Mouse (Mus musculus): Measurements from ENCODE around the gene Slc4a8. TPM values are rescaled to one million over a fixed set of nuclear protein-coding genes. Genes with fewer than 3 reads are reported as not detected.

The Slc4a8 gene
- polyA plus RNA-seq, 1 experiment: 1.2 TPM

DNA sequence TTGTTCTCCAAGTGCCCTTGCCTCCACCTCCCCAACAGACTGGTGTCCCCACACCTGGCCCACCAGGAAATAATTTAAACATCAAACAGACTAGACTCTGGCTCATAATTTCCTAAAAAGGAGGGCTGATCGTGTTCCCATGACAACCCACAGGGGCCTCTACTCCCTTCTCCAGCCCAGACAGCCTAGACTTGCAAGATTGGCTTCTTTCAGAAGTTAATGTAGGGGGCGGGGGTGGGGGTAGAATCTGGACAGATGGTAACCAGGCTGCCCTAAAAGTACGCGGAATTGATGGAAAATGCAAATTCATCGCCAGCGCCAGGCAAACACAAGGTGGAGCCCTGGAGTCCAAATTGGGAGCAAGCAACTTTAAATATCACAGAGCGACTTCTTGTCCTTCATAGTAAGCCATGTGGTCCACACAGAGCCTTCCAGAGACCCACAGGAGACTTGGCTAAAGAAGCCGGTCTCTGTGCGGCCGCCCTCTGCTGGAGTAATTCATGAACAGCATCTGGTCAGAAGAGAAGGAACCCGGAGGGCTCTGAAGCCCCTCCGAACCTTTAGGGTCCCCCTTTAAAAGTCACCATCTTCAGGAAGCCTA lies 77.2 kb downstream of the Slc4a8 start:
- TF ChIP-seq POLR2A (IDR thresholded peaks at IDR 0.05; ENCODE audit: low read depth, low read length) (no peak), CTCF (IDR thresholded peaks at IDR 0.05; ENCODE audit: borderline replicate concordance, insufficient read depth, low read length) (peak; percentile 7; the same call in 1 of the 2 replicates)
- Histone ChIP-seq H3K4me3 (ENCODE audit: insufficient read depth, low read length) (no peak overlapping the region), H3K27ac (ENCODE audit: insufficient read depth, low read length) (no peak overlapping the region), H3K4me1 (ENCODE audit: control insufficient read depth, insufficient read depth, low read length) (no peaks in the 10 kb centered on the region)

DNA sequence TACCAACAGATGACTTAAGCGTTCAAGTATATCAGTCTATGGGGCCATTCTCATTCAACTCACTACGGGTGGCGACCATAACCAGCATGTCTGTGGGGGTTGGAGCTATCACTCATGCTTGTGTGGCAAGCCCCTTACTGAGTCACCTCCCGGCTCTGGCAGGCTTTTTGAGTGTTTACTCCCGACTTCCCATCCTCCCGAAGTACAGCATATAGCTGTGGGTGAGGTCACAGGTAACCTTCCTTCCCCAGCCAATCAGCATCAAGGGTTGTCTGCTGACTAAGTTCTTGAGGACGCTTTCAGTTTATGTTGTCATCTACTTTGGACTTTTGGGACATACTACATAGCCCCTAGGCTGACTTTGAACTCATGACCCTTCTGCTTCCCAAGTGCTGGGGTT lies 82.8 kb downstream of the Slc4a8 start:
- TF ChIP-seq POLR2A (IDR thresholded peaks at IDR 0.05; ENCODE audit: low read depth, low read length) (no peak), CTCF (IDR thresholded peaks at IDR 0.05; ENCODE audit: borderline replicate concordance, insufficient read depth, low read length) (no peak)
- Histone ChIP-seq H3K4me1 (ENCODE audit: control insufficient read depth, insufficient read depth, low read length) (no peaks in the 10 kb centered on the region), H3K27ac (ENCODE audit: insufficient read depth, low read length) (no peak overlapping the region), H3K4me3 (ENCODE audit: insufficient read depth, low read length) (no peak overlapping the region)

- H3K4me3 ChIP-seq (ENCODE audit: insufficient read depth, low read length): no peak overlapping the region
- TF ChIP-seq POLR2A (IDR thresholded peaks at IDR 0.05; ENCODE audit: low read depth, low read length) (no peak), CTCF (IDR thresholded peaks at IDR 0.05; ENCODE audit: borderline replicate concordance, insufficient read depth, low read length) (no peak)
- no peaks in the 10 kb centered on the region for H3K4me1 ChIP-seq (ENCODE audit: control insufficient read depth, insufficient read depth, low read length)
- H3K27ac ChIP-seq (ENCODE audit: insufficient read depth, low read length): no peak overlapping the region
Observed at GRCm38 (mm10) chr15:100845049-100845879, 83.7 kb downstream of the Slc4a8 start.

DNA sequence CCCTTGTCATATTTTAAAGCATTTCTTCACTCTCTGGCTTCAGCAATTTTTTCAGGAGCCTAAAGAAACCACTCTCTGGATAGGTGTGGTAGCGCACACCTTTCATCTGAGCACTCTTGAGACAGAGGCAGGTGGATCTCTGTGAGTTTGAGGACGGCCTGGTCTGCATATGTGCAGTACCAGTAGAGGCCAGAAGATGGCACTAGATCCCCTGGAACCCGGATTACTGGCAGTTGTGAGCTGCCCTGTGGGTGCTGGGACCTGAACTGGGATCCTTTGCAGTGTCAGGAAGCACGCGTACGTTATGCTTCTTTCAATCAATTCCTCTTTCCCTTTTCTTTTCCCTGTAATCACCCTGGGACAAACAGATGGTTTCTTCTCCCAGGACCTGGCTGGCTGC lies 85.6 kb downstream of the Slc4a8 start:
- no peak overlapping the region for H3K27ac ChIP-seq (ENCODE audit: insufficient read depth, low read length)
- TF ChIP-seq POLR2A (IDR thresholded peaks at IDR 0.05; ENCODE audit: low read depth, low read length) (no peak), CTCF (IDR thresholded peaks at IDR 0.05; ENCODE audit: borderline replicate concordance, insufficient read depth, low read length) (no peak)
- no peaks in the 10 kb centered on the region for H3K4me1 ChIP-seq (ENCODE audit: control insufficient read depth, insufficient read depth, low read length)
- H3K4me3 ChIP-seq (ENCODE audit: insufficient read depth, low read length): no peak overlapping the region

DNA sequence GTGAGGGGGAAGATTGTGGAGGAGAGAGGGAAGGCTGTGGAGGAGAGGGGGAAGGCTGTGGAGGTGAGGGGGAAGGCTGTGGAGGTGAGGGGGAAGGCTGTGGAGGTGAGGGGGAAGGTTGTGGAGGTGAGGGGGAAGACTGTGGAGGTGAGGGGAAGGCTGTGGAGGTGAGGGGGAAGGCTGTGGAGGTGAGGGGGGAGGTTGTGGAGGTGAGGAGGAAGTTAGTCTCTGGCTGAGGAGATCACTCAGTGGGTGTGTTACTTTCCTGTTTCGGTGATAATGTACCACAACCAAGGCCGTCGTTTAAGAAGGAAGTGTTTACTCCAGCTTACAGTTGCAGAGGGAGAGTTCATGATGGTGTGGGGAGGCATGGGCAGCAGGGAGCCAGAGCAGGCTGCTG lies 96.0 kb downstream of the Slc4a8 start:
- TF ChIP-seq CTCF (IDR thresholded peaks at IDR 0.05; ENCODE audit: borderline replicate concordance, insufficient read depth, low read length) (no peak), POLR2A (IDR thresholded peaks at IDR 0.05; ENCODE audit: low read depth, low read length) (no peak)
- H3K27ac ChIP-seq (ENCODE audit: insufficient read depth, low read length): no peak overlapping the region

GRCm38 (mm10) chr15:100860856-100861255 lies 99.3 kb downstream of the Slc4a8 start:
- no peaks in the 10 kb centered on the region for H3K4me1 ChIP-seq (ENCODE audit: control insufficient read depth, insufficient read depth, low read length)
- no peak overlapping the region for H3K4me3 ChIP-seq (ENCODE audit: insufficient read depth, low read length)
- TF ChIP-seq POLR2A (IDR thresholded peaks at IDR 0.05; ENCODE audit: low read depth, low read length) (no peak), CTCF (IDR thresholded peaks at IDR 0.05; ENCODE audit: borderline replicate concordance, insufficient read depth, low read length) (no peak)
- H3K27ac ChIP-seq (ENCODE audit: insufficient read depth, low read length): no peak overlapping the region

More for the DNA sequence above, 96.0 kb downstream of the Slc4a8 start:
- Histone ChIP-seq H3K4me3 (ENCODE audit: insufficient read depth, low read length) (no peak overlapping the region), H3K4me1 (ENCODE audit: control insufficient read depth, insufficient read depth, low read length) (no peaks in the 10 kb centered on the region)

DNA sequence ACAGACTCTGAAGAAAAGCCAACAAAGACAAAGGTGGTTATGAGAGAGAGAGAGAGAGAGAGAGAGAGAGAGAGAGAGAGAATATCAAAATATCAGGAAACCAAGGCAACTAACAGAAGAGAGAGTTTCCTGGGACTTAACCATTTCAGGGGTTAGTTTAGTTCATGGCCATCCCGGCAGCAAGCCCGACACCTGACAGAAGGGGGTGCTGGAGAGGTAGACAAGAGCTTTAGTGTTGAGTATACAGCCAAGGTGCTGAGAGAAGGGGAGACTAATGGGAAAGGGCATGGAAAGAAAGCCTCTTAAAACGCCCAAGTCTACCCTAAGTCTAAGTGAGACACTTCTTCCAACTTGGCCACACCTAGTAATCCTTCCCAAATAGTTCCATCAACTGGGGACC lies 104.0 kb downstream of the Slc4a8 start:
- Histone ChIP-seq H3K4me1 (ENCODE audit: control insufficient read depth, insufficient read depth, low read length) (no peaks in the 10 kb centered on the region; the same call in 1 of the 2 replicates), H3K27ac (ENCODE audit: insufficient read depth, low read length) (no peak overlapping the region), H3K4me3 (ENCODE audit: insufficient read depth, low read length) (no peak overlapping the region)
- no peak for TF ChIP-seq CTCF (IDR thresholded peaks at IDR 0.05; ENCODE audit: borderline replicate concordance, insufficient read depth, low read length)
- TF ChIP-seq POLR2A (IDR thresholded peaks at IDR 0.05; ENCODE audit: low read depth, low read length): no peak

DNA sequence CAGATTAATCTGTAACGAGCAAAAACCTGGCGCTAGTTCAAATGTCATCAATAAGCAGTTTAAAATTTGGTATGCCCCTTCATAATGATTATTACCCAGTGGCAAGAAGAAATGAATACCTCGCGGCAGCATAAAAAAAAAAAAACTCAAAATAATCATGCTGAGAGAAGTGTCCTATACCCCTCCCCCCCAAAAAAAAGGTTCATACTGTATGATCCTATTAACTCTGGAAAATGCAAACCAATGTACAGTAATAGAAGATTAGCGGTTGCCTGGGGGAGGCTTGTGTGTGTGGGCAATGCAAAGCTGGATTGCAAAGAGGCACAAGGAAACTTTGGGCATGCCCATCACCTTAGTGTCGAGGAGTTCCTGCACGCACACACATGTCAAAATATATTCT lies 108.0 kb downstream of the Slc4a8 start, which contains the start of gene Scn8a:
Scn8a (plus strand) TSS at position 301 of the 400 bp plus-strand sequence.
- peak within 1 kb of the TSS; percentile 34; the same call in 1 of the 2 replicates for H3K4me3 ChIP-seq (ENCODE audit: insufficient read depth, low read length)

DNA sequence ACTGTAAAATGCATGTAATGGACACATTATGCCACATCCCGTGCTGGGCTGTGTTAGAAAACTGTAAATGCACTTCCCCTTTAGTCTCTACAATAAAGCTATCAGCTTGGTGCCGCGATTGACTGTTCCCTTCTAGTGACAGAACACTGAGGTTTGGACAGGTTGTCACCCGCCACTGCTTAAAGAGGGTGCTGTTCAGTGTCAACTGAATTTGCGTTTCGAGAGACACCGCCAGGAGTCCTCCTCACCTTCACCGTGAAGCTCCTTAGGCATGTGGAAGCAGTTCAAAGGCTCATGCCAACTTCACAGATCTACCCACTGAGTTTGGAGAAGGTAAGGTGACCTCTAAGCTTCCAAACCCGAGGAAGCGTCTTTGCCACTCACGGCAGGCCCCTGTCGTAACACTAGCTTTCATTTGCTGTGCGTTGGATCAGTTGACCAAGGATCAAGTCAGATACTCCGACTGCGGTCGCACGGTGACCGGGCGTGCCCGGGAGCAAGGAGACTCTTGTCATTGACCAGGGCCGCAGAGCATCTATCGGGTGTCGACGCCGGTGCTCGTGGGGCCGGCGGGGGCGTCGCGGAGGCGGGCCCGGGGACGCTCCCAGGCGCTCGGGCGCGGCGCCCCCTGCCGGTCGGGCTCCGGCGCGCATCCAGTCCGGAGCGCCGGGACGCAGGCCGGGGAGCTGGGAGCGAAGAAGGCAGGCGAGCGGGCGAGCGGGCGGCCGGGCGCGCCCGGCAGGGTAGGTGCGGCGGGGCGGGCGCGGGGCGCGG lies 108.6 kb downstream of the Slc4a8 start:
- Histone ChIP-seq H3K4me1 (ENCODE audit: control insufficient read depth, insufficient read depth, low read length) (no peaks in the 10 kb centered on the region; the same call in 1 of the 2 replicates), H3K27ac (ENCODE audit: insufficient read depth, low read length) (no peak overlapping the region), H3K4me3 (ENCODE audit: insufficient read depth, low read length) (peak overlapping the region; percentile 34; the same call in 1 of the 2 replicates)
- no peak for TF ChIP-seq POLR2A (IDR thresholded peaks at IDR 0.05; ENCODE audit: low read depth, low read length)
- TF ChIP-seq CTCF (IDR thresholded peaks at IDR 0.05; ENCODE audit: borderline replicate concordance, insufficient read depth, low read length): no peak

More for the DNA sequence above, 108.0 kb downstream of the Slc4a8 start, which contains the start of gene Scn8a:
- TF ChIP-seq CTCF (IDR thresholded peaks at IDR 0.05; ENCODE audit: borderline replicate concordance, insufficient read depth, low read length) (no peak), POLR2A (IDR thresholded peaks at IDR 0.05; ENCODE audit: low read depth, low read length) (no peak)
- H3K27ac ChIP-seq (ENCODE audit: insufficient read depth, low read length): no peak within 1 kb of the TSS
- no peaks in the 10 kb centered on the region; the same call in 1 of the 2 replicates for H3K4me1 ChIP-seq (ENCODE audit: control insufficient read depth, insufficient read depth, low read length)

Data from embryonic fibroblast, embryonic 13.5 days (primary cell).